Mouse (Mus musculus): ENCODE data around the gene Cox6a2.

DNA sequence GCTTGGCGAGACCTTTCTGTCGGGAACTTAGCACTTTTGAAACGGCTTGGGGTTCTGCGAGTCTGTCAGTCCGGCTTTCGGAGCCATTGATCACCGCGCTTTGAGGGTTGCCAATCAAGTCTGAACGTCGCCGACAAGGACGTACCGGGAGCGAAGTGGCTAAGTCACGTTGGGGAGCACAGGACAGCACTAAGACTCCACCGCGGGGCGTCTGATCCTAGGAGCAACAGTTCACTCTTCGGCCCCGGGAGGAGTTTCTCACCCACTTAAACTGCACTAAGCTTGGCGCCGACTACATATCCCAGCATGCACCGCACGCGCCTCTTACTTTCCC, 31.4 kb upstream of the Cox6a2 start:
- TF ChIP-seq CTCF (conservative IDR thresholded peaks at IDR 0.05 in 1 of 2, IDR thresholded peaks at IDR 0.05 in 1 of 2; ENCODE audit: low read depth in 2 of 2, low read length in 2 of 2) (no peak), ZMIZ1 (IDR thresholded peaks at IDR 0.05; ENCODE audit: low read depth, low read length) (no peak), BHLHE40 (IDR thresholded peaks at IDR 0.05; ENCODE audit: low read depth, low read length) (no peak), E2F4 (IDR thresholded peaks at IDR 0.05; ENCODE audit: insufficient replicate concordance, low read depth, low read length) (no peak), POLR2A (IDR thresholded peaks at IDR 0.05; ENCODE audit: low read depth, low read length) (no peak), SIN3A (IDR thresholded peaks at IDR 0.05; ENCODE audit: low read length) (no peak; the same call in none of the 2 replicates)

Measured in CH12.LX (cell line).